Mouse (Mus musculus): Measurements from ENCODE around the gene Dab2. TPM values are rescaled to one million over a fixed set of nuclear protein-coding genes. Genes with fewer than 3 reads are reported as not detected.
A peak's percentile ranks its signal among the peaks of the same experiment; 100 is the strongest.

Dab2 gene
- 47.5 and 57.4 TPM in 2 replicates for polyA plus RNA-seq (2014; fragmentation: Nextera tagmentation; extraction: Ambion mirVana)

- DNase-seq (ENCODE audit: low spot score) (no peak), ATAC-seq (replicated peaks; ENCODE audit: low FRiP score, low TSS enrichment, low read depth) (no peak)
- Histone ChIP-seq H3K9me3 (ENCODE audit: control insufficient read depth, low read length) (no peaks in the 10 kb centered on the region), H3K27me3 (replicated peaks; ENCODE audit: control insufficient read depth, insufficient read depth, low read length) (no peaks in the 10 kb centered on the region), H3K4me3 (ENCODE audit: low read depth, low read length) (no peak within 1 kb of the TSS), H3K4me2 (ENCODE audit: low read length) (no peak within 1 kb of the TSS), H3K4me1 (replicated peaks; ENCODE audit: control insufficient read depth, insufficient read depth, low read length) (no peaks in the 10 kb centered on the region), H3K9ac (ENCODE audit: low read length) (no peak within 1 kb of the TSS), H3K27ac (ENCODE audit: low read depth) (no peak within 1 kb of the TSS), H3K36me3 (ENCODE audit: control insufficient read depth, insufficient read depth, low read length) (no peaks in the 10 kb centered on the region)
- WGBS = 92% methylated on average over 3 of the region's 3 CpGs
These were observed at the start of gene Dab2 for GRCm38 (mm10) chr15:6299554-6299953. Gene Dab2, plus strand, starts transcription at chr15:6299788.

- no peak overlapping the region for H3K4me3 ChIP-seq (ENCODE audit: low read depth, low read length)
- DNase-seq (ENCODE audit: low spot score) (no peak), ATAC-seq (replicated peaks; ENCODE audit: low FRiP score, low TSS enrichment, low read depth) (no peak)
- H3K36me3 ChIP-seq (ENCODE audit: control insufficient read depth, insufficient read depth, low read length) = no peaks in the 10 kb centered on the region
- H3K4me2 ChIP-seq (ENCODE audit: low read length) = no peak overlapping the region
- H3K9ac ChIP-seq (ENCODE audit: low read length) = no peak overlapping the region
- no peak overlapping the region for H3K27ac ChIP-seq (ENCODE audit: low read depth)
- WGBS = 92% methylated on average over 2 of the region's 2 CpGs
- no peaks in the 10 kb centered on the region for H3K27me3 ChIP-seq (replicated peaks; ENCODE audit: control insufficient read depth, insufficient read depth, low read length)
- H3K4me1 ChIP-seq (replicated peaks; ENCODE audit: control insufficient read depth, insufficient read depth, low read length) = no peaks in the 10 kb centered on the region
- H3K9me3 ChIP-seq (ENCODE audit: control insufficient read depth, low read length) = no peaks in the 10 kb centered on the region
These were observed 46.1 kb upstream of the Dab2 start for GRCm38 (mm10) chr15:6253471-6253870.

DNA sequence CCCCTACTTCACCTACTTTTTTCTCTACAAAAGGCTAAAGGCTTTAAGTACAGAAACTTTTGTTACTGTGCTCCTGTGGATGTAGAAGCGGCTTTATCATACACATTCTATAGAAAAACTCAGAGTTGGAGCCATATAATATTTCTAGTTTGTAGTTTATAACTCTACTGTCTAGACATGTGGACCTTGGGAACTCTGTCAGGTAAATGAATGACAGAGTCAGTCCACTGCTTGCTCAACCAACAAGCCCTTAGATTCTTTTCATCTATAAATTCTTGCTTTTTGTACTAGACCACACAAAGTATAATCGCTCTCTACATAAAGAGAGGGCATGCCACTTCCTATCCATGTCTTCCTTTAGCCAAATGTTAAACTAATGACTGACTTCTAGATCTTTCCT lies 45.2 kb upstream of the Dab2 start:
- Histone ChIP-seq H3K9ac (ENCODE audit: low read length) (no peak overlapping the region), H3K9me3 (ENCODE audit: control insufficient read depth, low read length) (no peaks in the 10 kb centered on the region), H3K27me3 (replicated peaks; ENCODE audit: control insufficient read depth, insufficient read depth, low read length) (no peaks in the 10 kb centered on the region), H3K4me3 (ENCODE audit: low read depth, low read length) (no peak overlapping the region), H3K4me2 (ENCODE audit: low read length) (no peak overlapping the region), H3K36me3 (ENCODE audit: control insufficient read depth, insufficient read depth, low read length) (no peaks in the 10 kb centered on the region), H3K4me1 (replicated peaks; ENCODE audit: control insufficient read depth, insufficient read depth, low read length) (no peaks in the 10 kb centered on the region), H3K27ac (ENCODE audit: low read depth) (no peak overlapping the region)
- no peak for DNase-seq (ENCODE audit: low spot score)
- WGBS = 87% methylated on average over 2 of the region's 2 CpGs
- ATAC-seq (replicated peaks; ENCODE audit: low FRiP score, low TSS enrichment, low read depth) = no peak

GRCm38 (mm10) chr15:6257049-6257448 lies 42.5 kb upstream of the Dab2 start:
- ATAC-seq (replicated peaks; ENCODE audit: low FRiP score, low TSS enrichment, low read depth) = no peak
- H3K9ac ChIP-seq (ENCODE audit: low read length) = no peak overlapping the region
- no peak overlapping the region for H3K4me2 ChIP-seq (ENCODE audit: low read length)
- WGBS = 63% methylated on average over 2 of the region's 2 CpGs
- no peaks in the 10 kb centered on the region for H3K27me3 ChIP-seq (replicated peaks; ENCODE audit: control insufficient read depth, insufficient read depth, low read length)
- H3K4me3 ChIP-seq (ENCODE audit: low read depth, low read length) = no peak overlapping the region
- no peak for DNase-seq (ENCODE audit: low spot score)
- no peaks in the 10 kb centered on the region for H3K9me3 ChIP-seq (ENCODE audit: control insufficient read depth, low read length)
- no peak overlapping the region for H3K27ac ChIP-seq (ENCODE audit: low read depth)
- no peaks in the 10 kb centered on the region for H3K36me3 ChIP-seq (ENCODE audit: control insufficient read depth, insufficient read depth, low read length)
- peaks cover 15% of the 10 kb centered on the region for H3K4me1 ChIP-seq (replicated peaks; ENCODE audit: control insufficient read depth, insufficient read depth, low read length)

DNA sequence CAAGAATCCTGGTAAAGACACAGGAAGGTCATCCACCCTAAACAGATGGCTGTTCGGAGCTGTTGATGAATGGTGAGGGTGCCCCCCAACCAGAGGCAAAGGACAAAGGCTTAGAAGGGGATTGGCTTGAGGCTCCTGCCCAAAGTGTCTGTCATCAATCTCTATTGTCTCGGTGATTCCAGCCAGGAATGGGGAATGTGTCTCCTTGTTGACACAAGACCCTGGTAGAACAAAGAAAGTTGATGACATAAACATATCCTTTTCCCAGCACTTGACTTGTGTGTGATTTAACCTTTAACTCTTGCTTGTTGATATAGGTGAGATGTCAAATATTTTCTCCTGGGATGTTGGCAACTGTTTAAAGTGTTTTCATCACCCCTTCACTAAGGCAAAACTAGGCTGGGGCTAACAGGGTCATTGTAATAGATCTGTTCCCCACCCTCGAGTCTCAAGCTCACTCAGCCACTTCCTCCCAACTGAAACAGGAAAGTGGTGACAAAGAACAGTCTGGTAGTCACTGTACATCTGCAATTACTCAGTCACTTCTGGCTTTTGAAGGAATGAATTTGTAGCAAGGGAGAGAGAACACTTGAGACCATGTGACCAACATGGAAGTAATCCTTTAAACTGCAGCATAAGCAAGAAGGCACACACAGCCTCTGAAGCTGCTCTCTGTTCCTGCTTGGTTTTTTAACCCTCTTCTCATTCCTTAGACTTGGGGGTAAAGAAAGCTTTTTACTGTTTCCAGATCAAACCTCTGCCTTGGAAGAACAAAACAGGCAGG lies 39.4 kb upstream of the Dab2 start:
- no peak overlapping the region for H3K4me3 ChIP-seq (ENCODE audit: low read depth, low read length)
- no peaks in the 10 kb centered on the region for H3K9me3 ChIP-seq (ENCODE audit: control insufficient read depth, low read length)
- 16% methylated on average over 3 of the region's 3 CpGs for whole genome bisulfite sequencing
- no peaks in the 10 kb centered on the region for H3K36me3 ChIP-seq (ENCODE audit: control insufficient read depth, insufficient read depth, low read length)
- no peaks in the 10 kb centered on the region for H3K27me3 ChIP-seq (replicated peaks; ENCODE audit: control insufficient read depth, insufficient read depth, low read length)
- ATAC-seq (replicated peaks; ENCODE audit: low FRiP score, low TSS enrichment, low read depth) (peak; percentile 76; the same call in 1 of the 2 replicates), DNase-seq (ENCODE audit: low spot score) (no peak)
- peaks cover 15% of the 10 kb centered on the region for H3K4me1 ChIP-seq (replicated peaks; ENCODE audit: control insufficient read depth, insufficient read depth, low read length)
- H3K27ac ChIP-seq (ENCODE audit: low read depth) = peak overlapping the region; percentile 59
- H3K9ac ChIP-seq (ENCODE audit: low read length) = no peak overlapping the region
- H3K4me2 ChIP-seq (ENCODE audit: low read length) = no peak overlapping the region

- peak overlapping the region; percentile 59 for H3K27ac ChIP-seq (ENCODE audit: low read depth)
These were observed 38.7 kb upstream of the Dab2 start for GRCm38 (mm10) chr15:6260741-6261430.

DNA sequence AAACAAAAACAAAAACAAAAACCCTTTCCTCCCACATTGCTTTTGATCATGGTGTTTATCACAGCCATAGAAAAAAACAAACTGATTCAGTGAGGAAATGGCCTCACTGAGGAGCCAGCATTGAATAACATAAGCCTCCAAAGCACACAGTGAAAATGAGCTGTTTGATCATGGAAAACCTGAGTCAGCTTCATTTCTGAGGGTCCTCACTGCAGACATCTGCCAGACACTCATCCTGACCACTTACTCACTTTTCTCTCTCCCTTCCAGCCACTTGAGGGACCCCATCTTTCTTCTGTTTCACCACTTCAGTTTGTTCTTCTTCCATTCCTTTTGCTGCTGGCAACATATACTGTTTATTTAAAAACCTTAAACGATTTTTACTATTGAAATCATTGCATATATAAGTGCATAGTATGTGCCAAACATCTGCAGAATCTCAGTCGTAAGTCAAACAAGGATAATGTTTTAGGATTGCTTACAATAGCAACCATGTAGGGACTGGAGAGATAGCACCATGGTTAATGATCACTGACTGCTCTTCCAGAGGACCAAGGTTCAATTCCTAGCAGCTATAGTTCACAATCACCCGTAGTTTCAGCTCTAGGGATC lies 32.3 kb upstream of the Dab2 start:
- WGBS = 45% methylated on average over 3 of the region's 3 CpGs
- Histone ChIP-seq H3K4me2 (ENCODE audit: low read length) (no peak overlapping the region), H3K36me3 (ENCODE audit: control insufficient read depth, insufficient read depth, low read length) (no peaks in the 10 kb centered on the region), H3K27me3 (replicated peaks; ENCODE audit: control insufficient read depth, insufficient read depth, low read length) (no peaks in the 10 kb centered on the region), H3K4me1 (replicated peaks; ENCODE audit: control insufficient read depth, insufficient read depth, low read length) (no peaks in the 10 kb centered on the region; the same call in 1 of the 2 replicates), H3K4me3 (ENCODE audit: low read depth, low read length) (no peak overlapping the region), H3K9me3 (ENCODE audit: control insufficient read depth, low read length) (no peaks in the 10 kb centered on the region), H3K9ac (ENCODE audit: low read length) (no peak overlapping the region), H3K27ac (ENCODE audit: low read depth) (peak overlapping the region; percentile 60; the same call in 1 of the 2 replicates)
- DNase-seq (ENCODE audit: low spot score) (no peak), ATAC-seq (replicated peaks; ENCODE audit: low FRiP score, low TSS enrichment, low read depth) (no peak)

More at GRCm38 (mm10) chr15:6260741-6261430, 38.7 kb upstream of the Dab2 start:
- no peak for DNase-seq (ENCODE audit: low spot score)
- 43% methylated on average over 6 of the region's 6 CpGs for WGBS
- H3K9ac ChIP-seq (ENCODE audit: low read length) = no peak overlapping the region
- no peak overlapping the region for H3K4me2 ChIP-seq (ENCODE audit: low read length)
- no peaks in the 10 kb centered on the region for H3K9me3 ChIP-seq (ENCODE audit: control insufficient read depth, low read length)
- H3K4me3 ChIP-seq (ENCODE audit: low read depth, low read length) = no peak overlapping the region
- H3K4me1 ChIP-seq (replicated peaks; ENCODE audit: control insufficient read depth, insufficient read depth, low read length) = peaks cover 15% of the 10 kb centered on the region
- H3K36me3 ChIP-seq (ENCODE audit: control insufficient read depth, insufficient read depth, low read length) = no peaks in the 10 kb centered on the region
- H3K27me3 ChIP-seq (replicated peaks; ENCODE audit: control insufficient read depth, insufficient read depth, low read length) = no peaks in the 10 kb centered on the region
- ATAC-seq (replicated peaks; ENCODE audit: low FRiP score, low TSS enrichment, low read depth) = no peak

GRCm38 (mm10) chr15:6278606-6279468 lies 20.8 kb upstream of the Dab2 start:
- H3K4me2 ChIP-seq (ENCODE audit: low read length) = no peak overlapping the region
- no peaks in the 10 kb centered on the region for H3K27me3 ChIP-seq (replicated peaks; ENCODE audit: control insufficient read depth, insufficient read depth, low read length)
- no peaks in the 10 kb centered on the region for H3K9me3 ChIP-seq (ENCODE audit: control insufficient read depth, low read length)
- ATAC-seq (replicated peaks; ENCODE audit: low FRiP score, low TSS enrichment, low read depth) (no peak), DNase-seq (ENCODE audit: low spot score) (no peak)
- H3K4me1 ChIP-seq (replicated peaks; ENCODE audit: control insufficient read depth, insufficient read depth, low read length) = peaks cover 16% of the 10 kb centered on the region
- H3K27ac ChIP-seq (ENCODE audit: low read depth) = peak overlapping the region; percentile 8; the same call in 1 of the 2 replicates
- WGBS = 35% methylated on average over 11 of the region's 11 CpGs
- H3K9ac ChIP-seq (ENCODE audit: low read length) = no peak overlapping the region
- H3K4me3 ChIP-seq (ENCODE audit: low read depth, low read length) = no peak overlapping the region
- H3K36me3 ChIP-seq (ENCODE audit: control insufficient read depth, insufficient read depth, low read length) = no peaks in the 10 kb centered on the region

Data from intestine, embryonic 14.5 days (tissue).